Mouse (Mus musculus): ENCODE measurements around the gene Syne1.

DNA sequence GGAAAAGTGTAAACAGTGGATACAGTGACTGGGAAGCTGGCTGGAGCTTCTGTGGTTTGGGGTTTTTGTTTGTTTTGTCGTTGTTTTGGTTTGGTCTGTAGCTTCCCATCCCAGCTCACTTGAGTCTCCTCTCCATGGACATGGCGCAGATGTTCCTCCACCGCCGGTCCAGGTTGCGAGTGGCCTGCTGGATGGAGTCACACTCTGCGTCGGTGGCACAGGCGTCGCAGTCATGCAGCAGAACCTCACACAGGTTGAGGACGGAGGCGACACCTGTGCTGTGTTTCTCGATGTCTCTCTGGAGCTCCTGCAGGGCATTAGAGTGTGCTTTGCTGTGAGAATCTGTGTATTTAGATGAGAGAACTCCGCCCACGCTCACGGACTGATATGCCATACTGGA lies 493.6 kb downstream of the Syne1 start:
- TF ChIP-seq POLR2A (IDR thresholded peaks at IDR 0.05; ENCODE audit: extremely low read depth, insufficient read depth, low read length) = no peak
- no peak for TF ChIP-seq CTCF (IDR thresholded peaks at IDR 0.05; ENCODE audit: low read depth, low read length)

All from liver, adult 2 months (tissue).